In genomic region chr12:12620316-12620715, GRCm38 (mm10) we compare ENCODE assay signal across 24 mouse cellular contexts.
"Had no signal": no experiment of that assay in that cellular context is flagged by ENCODE, and none has a peak within 500 bp of the region (broad histone marks: within the 10 kb centered on the region; RNA-seq: fewer than 3 reads in every experiment).

No protein-coding gene starts in this region.

- H3K4me2 ChIP-seq: limb, embryonic 13.5 days; liver, embryonic 12.5 days; liver, embryonic 15.5 days; lung, embryonic 15.5 days; midbrain, embryonic 13.5 days; neural tube, embryonic 12.5 days; neural tube, embryonic 15.5 days had no signal

- DNase-seq: kidney, adult 9 months; kidney, postnatal 14 days; kidney, postnatal 4 days; liver; lung, adult 18-20 months; lung, postnatal 10 days; lung, postnatal 36 days; right cerebral cortex, adult 18-20 months; right cerebral cortex, postnatal 14 days; right cerebral cortex, postnatal 4 days; thymus, adult 2 months; thymus, postnatal 14 days; thymus, postnatal 4 days had no signal

- H3K36me3 ChIP-seq: limb, embryonic 13.5 days; liver, embryonic 12.5 days; liver, embryonic 15.5 days; lung, embryonic 15.5 days; midbrain, embryonic 10.5 days; midbrain, embryonic 13.5 days; neural tube, embryonic 12.5 days; neural tube, embryonic 15.5 days had no signal

- H3K9me3 ChIP-seq: limb, embryonic 13.5 days; liver, embryonic 12.5 days; liver, embryonic 15.5 days; lung, embryonic 15.5 days; midbrain, embryonic 10.5 days; midbrain, embryonic 13.5 days; neural tube, embryonic 12.5 days; neural tube, embryonic 15.5 days had no signal

- H3K27me3 ChIP-seq: limb, embryonic 13.5 days; liver, embryonic 12.5 days; liver, embryonic 15.5 days; lung, embryonic 15.5 days; megakaryocyte, embryonic 14.5 days; neural tube, embryonic 12.5 days; neural tube, embryonic 15.5 days had no signal

- ATAC-seq: liver, embryonic 12.5 days; midbrain, embryonic 13.5 days had no signal

- H3K27ac ChIP-seq: left cerebral cortex, adult 2 months; limb, embryonic 13.5 days; liver, embryonic 12.5 days; liver, embryonic 15.5 days; lung, embryonic 15.5 days; midbrain, embryonic 13.5 days; neural tube, embryonic 12.5 days; neural tube, embryonic 15.5 days; stomach, postnatal 0 days had no signal

- H3K4me3 ChIP-seq: left cerebral cortex, adult 2 months; limb, embryonic 13.5 days; liver, embryonic 12.5 days; liver, embryonic 15.5 days; lung, embryonic 15.5 days; megakaryocyte, embryonic 14.5 days; midbrain, embryonic 10.5 days; midbrain, embryonic 13.5 days; neural tube, embryonic 12.5 days; neural tube, embryonic 15.5 days had no signal

- H3K9ac ChIP-seq: limb, embryonic 13.5 days; liver, embryonic 12.5 days; liver, embryonic 15.5 days; lung, embryonic 15.5 days; midbrain, embryonic 13.5 days; neural tube, embryonic 12.5 days; neural tube, embryonic 15.5 days had no signal

- H3K4me1 ChIP-seq: liver, embryonic 15.5 days had no signal
